Mouse (Mus musculus) layer of hippocampus, postnatal 25 days (tissue): ENCODE data around the gene Bmpr2. TPM values are rescaled to one million over a fixed set of nuclear protein-coding genes. Genes with fewer than 3 reads are reported as not detected.

Source experiments
- DNase-seq, 2 experiments: peaks; one replicate each; pipeline ENCODE4 v3.0.0; 2022; ENCODE audit warnings: mixed read lengths in 2 of 2, low spot score in 1 of 2; ENCODE audit errors: extremely low spot score in 1 of 2
- total RNA-seq, 2 experiments: library from RNA; stranded (reverse); gene quantifications; 2 replicates each; pipeline ENCODE4 v1.2.3; 2021

Gene Bmpr2
- total RNA-seq, 2 experiments from 2014 or later: 83.2 to 97.1 TPM

DNA sequence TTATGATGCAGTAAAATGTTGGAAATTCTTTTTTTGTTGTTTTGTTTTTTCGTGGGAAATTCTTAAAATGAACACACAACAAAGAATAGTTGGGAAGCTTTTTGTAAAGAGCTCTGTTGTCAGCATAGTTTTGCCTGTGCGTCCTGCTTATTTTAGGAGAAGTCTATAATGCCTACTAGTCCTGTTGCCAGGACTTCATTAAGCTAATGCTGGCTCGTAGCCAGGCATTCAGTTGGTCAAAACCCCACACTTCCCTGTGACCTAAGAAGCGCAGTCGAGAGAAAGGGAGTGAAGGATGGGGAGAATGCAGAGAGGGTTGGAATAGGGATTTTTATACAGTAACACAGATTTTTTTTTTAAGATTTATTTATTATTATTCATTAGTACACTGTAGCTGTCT is 26.5 kb downstream of the Bmpr2 start:
- DNase-seq: no peak

DNA sequence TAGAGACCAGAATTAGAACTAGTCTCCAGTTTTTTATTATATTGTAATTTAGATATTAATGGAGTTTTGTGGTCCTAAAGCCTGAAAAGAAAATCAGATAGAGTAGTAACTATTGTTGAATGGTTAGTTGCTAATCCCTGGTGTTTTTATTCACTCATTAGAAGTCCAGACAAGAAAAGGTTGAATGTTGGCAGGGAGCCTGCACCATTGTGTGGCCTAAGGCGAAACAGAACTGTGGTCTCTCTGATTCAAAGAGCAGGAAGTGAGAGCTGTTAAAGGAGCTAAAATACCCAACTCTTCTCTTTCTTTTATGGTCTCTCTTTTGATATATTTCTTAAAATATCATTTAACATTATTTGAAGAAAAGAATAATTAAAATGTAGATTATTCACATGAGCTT is 32.1 kb downstream of the Bmpr2 start:
- DNase-seq: peak in 1 of 2 experiments; percentile 35

DNA sequence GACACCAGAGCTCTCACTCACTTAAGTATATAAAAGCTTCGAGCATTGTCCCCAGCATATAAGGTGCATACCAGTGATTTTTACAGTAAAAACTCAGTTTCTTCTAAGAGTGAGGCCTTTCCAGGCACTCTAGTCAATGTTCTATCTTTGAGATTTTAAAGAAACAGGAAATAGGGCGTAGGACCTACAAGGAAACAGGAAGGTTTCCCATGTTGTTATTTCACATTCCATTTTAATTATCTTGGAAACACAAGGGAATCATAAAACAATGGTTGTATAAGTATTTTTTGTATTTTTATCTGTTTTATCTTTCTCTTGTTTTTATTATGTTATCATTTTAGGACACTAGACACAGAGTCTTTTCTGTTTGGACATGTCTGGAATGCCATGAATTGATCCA is 34.7 kb downstream of the Bmpr2 start:
- DNase-seq: no peak

DNA sequence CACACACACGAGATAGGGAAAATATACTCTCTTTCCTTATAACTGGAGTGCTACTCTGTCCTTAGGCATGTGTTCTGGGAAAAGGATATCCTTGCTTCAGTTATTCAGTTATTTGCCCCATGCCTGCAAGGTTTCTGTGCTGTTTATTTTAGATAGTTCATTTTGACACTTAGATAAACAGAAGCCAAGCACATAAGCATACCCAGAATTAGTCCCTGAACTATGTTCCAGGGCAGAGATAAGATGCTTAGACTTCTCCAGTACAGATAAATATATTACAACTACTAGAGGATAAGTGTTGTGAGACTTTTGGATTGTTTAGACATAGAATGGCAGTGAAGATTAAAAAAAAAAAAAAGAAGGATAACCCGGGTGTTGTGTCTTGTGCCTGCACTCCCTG is 41.2 kb downstream of the Bmpr2 start:
- no peak for DNase-seq

DNA sequence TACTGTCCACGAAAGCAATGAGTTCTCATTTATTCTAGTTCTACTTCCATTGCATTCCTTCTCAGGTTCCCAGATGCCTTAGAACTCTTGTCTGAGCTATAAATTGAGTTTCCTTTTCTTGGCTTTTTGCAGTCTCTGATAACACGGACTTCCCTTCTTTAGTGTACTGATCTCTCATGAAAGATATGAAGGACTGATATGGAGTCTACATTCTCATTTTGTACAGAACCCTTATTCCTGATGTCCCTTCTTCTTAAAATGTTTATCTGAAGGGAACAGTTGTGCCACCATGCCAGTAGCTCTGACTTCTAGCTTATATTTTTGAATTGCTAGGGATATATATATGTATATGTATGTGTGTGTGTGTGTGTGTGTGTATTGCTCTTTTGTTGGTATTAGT is 46.7 kb downstream of the Bmpr2 start:
- DNase-seq: no peak

DNA sequence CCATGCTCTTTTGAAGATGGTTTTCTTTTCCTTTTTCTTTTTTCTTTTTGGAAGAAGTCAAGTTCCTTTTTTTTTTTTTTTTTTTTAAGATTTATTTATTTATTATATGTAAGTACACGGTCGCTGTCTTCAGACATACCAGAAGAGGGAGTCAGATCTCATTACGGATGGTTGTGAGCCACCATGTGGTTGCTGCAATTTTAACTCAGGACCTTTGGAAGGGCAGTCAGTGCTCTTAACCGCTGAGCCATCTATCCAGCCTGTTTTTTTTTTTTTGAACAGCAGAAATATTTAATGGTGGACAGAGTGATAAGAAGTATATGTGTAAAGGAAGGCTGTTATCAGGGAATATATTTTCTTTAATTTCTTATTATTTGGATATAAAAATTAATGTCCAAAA is 49.6 kb downstream of the Bmpr2 start:
- no peak for DNase-seq

DNA sequence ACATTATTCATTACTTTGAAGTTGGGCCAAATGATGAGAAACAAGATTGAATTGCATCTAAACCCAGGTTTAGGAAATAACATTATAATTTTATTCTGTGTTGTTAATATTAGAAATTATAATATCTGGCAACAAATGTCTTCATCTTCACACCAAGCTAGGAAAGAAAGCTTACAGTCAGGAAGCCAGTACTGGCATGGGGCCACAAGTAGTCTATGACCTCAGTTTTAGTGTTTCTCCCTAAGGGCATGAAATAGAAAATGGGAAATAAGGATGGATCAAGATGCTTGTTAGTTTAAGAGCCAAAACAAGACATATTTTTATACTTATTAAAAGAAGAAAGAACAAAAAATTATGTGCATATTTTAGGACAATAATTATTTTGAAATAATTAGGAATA is 62.2 kb downstream of the Bmpr2 start:
- no peak for DNase-seq

DNA sequence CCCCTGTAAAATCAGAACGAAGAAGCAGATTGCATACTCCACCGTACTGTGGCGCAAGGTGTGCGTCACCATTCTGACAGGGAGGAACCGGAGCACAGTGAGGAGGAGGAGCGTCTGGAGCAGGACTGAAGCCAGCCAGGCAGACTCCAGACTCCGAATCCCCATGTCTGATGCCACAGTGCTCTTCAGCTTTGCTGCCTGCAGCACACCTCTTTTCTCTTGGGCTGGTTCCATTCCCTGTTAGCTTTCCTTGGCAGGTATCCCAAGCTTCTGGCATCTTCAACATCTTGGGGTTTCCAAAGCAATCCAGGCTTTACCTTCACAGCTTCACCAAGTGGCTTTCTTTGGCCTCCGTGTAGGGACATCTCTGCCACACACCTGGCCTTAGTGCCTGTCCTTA is 63.4 kb downstream of the Bmpr2 start:
- DNase-seq: peak in 1 of 2 experiments; percentile 8

DNA sequence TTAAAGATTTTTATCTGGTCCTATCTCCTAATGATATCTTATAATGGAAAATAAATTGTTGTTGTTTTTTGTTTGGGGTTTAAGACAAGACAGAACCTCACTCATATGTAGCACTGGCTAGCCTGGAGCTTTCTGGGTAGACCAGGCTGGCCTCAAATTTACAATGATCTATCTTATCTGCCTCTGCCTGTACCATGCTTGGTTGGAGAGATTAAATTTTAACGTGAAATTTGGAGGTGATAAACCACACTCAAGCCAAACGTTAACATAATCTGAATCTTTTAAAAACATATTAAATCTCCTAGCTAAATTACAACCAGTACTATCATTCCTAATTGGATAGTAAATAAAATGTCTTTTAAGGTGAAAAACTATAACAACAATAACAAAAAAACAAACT is 66.2 kb downstream of the Bmpr2 start:
- no peak for DNase-seq

DNA sequence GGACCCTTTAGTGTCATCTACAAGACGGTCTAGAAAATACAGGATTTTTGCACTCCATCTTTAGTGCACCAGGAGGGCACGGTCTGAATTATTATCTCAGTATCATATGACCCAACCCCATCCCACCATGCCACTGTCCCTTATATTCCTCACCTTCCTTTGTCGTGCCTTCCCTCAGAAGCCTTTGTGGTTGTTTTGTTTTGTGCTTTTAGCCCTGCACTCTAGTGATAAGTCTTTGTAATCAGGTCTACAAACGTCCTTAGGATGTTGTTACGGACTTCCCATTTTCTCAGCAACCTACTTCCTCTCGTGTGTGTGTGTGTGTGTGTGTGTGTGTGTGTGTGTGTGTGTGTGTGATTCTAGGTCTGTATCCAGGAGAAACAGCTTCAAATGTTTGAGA is 67.0 kb downstream of the Bmpr2 start:
- DNase-seq: no peak

DNA sequence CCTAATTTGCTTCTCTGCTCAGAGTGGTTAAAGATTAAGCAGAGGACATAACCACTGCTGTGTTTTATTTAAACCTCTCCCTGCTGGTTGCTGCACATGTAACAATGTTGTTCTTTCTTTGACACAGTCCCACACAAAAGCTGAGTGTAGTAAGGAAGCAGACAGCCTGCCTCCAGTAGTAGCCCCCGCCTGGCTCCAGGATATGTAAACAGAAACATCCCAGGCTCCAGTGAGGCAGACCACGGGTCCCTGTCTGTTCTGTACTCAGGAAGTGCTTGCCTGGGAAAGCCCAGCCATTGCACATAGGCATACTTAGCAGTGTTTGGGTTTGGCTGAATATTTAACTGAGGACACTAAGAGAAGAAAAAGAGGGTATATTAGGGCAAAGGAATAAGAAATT is 70.5 kb downstream of the Bmpr2 start:
- no peak for DNase-seq

DNA sequence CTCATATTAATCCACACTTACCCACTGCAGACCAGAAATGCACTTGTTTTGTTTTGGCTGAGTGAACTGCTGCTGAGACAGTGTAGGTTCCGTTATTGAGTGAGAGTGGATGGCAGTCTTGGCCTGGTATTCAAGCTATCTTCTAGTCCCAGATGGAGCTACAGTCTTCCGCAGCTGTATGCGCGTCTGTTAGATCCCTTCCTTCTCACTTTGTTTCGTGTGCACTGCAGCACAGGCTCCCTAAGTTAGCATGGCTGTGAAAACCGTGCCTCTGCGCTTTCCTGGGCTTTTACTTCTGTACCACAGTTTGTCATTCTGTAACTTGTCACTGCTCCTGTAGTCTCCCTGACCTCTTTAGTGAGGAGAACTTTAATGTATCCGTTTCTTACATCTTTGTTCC is 85.1 kb downstream of the Bmpr2 start:
- DNase-seq: no peak

DNA sequence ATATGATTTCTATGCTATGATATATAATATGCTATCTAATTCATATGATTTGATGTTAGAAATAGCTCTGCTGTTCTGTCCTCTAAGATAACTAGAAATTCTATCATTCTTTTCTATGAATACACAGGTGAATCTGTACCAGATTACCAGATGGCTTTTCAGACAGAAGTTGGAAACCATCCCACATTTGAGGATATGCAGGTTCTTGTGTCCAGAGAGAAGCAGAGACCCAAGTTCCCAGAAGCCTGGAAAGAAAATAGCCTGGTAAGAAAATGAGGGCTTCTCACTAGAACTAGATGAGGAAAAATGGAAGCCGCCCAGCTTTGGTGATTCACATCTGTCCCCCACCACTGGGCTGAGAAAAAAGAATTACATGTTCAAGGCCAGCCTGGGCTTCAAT is 95.8 kb downstream of the Bmpr2 start:
- DNase-seq: no peak

DNA sequence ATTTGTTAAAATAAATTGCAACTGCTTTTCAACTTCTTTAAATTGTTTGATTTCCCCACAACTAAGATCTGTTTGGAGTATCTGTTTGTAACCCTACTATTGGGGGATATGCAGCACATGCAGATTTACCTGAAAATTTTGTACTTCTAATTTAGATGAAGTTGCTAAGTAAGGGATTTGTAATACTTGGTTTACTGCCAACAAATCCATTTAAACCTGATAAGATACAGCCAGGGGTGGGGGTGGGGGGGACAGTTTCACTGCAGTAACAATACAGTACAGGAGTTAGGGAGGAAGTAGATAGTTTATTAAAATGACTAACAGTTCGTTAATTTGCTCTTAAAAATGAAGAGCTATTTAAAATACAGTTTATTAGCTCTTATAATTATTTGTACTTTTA is 98.9 kb downstream of the Bmpr2 start:
- no peak for DNase-seq

DNA sequence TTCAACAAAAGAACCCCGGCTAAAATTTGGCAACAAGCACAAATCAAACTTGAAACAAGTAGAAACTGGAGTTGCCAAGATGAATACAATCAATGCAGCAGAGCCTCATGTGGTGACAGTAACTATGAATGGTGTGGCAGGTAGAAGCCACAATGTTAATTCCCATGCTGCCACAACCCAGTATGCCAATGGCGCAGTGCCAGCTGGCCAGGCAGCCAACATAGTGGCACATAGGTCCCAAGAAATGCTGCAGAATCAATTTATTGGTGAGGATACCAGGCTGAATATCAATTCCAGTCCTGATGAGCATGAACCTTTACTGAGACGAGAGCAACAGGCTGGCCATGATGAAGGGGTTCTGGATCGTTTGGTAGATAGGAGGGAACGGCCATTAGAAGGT is 104.8 kb downstream of the Bmpr2 start:
- DNase-seq: no peak

DNA sequence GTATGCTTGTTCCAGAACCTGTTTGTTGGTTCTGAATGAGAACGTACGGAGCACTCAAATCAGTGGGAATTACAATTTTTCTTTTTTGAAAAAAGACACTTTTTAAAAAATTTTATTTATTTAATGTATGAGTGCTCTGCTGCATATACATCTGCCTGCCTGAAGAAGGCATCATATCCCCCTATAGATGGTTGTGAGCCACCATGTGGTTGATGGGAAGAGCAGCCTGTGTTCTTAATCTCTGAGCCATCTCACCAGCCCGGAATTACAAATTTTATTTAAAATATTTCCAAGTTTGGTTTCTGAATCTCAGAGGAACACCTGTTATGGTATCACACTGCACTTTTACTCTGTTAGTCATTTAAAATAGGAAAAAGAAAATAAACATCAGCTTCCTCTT is 110.8 kb downstream of the Bmpr2 start:
- no peak for DNase-seq

DNA sequence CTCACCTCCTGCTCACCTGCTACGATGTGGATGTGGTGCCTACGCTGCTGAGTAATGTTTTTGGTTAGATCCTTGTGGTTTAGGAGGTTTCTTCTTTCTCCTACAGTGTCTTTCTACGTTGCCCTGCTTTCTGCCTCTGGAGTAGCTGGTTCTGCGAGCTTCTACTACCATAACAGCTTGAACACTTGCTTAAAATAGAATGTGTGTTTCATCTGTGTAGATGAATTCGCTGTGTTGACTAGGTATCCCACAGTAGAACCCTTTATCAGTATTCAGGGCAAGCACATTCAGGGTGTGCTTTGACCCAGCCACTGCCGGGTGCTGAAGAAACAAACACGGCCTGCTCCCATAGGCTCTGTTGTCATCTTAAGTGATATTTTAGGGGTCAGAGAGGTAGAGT is 114.9 kb downstream of the Bmpr2 start:
- no peak for DNase-seq

DNA sequence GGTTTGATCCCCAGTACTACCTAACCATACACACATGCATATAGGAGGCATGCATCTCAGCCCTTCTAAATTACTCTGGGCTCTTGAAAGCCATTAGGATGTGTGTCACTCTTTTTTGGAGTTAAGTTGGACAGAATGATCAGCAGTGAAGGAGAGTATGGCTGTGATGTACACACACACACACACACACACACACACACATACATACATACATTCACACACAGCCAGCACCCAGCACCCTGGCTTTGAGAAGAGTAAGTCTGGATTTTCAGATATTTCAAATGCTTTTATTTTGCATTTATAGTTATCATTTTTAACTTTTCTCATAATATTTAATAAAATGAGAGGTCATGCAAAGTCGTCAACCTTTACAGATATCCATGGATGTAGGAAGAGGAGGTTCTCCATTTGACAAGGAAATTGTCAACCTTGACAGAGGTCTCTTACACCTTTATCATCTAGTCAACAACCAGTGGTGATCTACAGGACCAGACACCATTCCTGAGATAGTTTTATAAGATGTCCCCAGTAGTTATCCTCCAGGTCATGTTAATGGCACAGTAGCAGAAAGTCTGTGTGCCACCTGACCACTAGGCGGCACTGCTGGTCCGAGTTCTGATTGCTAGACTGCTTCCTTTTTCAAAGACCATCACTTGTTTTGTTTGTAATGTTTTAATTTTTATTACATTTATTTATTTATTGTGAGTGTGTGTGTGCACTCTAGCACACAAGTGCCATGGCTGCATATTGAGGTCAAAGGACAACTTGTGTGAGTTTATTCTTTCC is 120.3 kb downstream of the Bmpr2 start:
- peak; percentile 62 to 93 for DNase-seq

DNA sequence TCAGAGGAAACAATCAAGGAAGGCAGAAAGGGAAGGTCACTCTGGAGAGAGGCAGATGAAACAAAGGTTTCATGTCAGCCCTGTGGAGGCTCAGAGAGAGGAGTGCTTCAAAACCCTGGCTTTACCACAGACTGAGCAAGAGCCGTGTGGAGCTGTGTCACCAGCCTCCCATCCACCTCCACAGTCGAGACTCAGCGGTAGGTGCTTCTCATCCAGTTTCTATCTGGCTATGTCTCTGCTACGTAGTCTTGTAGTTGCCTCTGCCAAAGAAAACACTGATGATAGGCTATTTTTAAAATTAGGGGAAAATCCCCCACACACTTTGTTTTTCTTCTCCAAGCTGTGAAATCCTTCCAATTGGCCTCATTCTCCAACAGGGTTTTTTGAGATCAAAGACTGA is 123.7 kb downstream of the Bmpr2 start:
- no peak for DNase-seq

DNA sequence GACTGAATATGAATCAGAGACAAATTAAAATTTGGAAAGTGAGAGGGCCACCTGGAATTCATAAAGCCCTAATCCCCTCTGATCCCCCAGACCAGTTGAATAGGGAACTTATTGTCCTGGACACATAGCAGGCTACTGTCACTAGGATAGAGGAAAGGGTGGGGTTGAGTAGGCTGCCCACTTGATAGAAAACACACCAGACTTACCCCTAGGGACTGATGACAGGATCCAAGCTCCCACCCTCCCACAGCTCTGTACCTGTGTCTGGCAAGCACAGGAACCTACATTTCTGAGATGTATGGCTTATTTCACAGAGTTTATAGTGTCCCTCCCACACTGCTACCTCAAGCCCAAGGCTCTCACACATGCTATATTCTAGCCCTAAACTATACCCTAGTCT is 124.8 kb downstream of the Bmpr2 start:
- DNase-seq: no peak

DNA sequence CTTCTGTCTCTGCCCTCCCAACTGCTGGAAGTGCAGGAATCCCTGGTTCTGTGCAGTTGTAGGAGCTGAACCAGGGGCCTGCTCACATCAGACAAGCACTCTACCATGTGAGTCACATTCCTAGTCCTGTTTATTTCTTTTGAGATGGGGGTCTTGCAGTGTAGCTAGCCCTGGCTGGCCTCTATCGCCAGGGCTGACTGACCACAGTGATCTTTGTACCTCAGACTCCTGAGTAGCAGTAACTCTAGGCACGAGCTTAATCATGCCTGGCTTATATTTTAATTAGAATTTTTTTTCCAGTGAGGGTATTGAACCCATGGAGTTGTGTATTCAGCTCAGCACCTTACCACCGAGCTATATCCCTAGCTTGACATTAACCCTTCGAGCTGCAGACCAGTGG is 128.0 kb downstream of the Bmpr2 start:
- DNase-seq: no peak

DNA sequence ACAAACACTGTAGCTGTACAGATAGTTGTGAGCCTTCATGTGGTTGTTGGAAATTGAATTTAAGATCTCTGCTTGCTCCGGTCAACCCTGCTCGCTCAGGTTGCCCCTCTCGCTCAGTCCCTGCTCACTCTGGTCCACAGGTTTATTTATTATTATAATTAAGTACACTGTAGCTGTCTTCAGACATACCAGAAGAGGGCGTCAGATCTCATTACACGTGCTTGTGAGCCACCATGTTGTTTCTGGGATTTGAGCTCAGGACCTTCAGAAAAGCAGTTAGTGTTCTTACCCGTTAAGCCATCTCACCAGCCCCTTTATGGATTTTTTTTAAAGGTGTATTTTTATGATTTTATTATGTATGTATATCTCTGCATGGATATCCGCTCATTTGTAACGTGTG is 129.6 kb downstream of the Bmpr2 start:
- DNase-seq: no peak

DNA sequence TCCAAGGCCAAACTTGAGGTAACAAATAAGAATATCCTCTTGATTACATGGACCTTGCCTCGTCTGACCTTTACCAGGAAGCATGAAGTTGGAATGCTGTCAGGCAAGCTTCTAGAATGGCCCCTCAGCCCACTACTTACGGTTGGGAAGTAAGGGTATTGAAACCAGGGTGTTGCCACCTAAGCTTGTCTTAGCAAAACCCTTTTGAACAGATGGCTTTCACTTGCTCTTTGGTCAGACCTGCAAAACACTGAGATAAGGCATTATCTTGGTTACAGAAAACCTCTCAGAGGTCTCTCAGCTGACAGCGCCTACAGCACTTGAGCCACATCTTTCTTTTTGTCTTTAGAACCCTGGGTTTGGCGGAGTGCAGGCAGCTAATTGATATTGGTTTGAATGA is 130.8 kb downstream of the Bmpr2 start:
- DNase-seq: no peak
